Mouse (Mus musculus): Measurements from ENCODE around the gene Gm8439. TPM values are rescaled to one million over a fixed set of nuclear protein-coding genes. Genes with fewer than 3 reads are reported as not detected.

Gene Gm8439
- polyA plus RNA-seq (2015; fragmentation: Illumina TruSeq; extraction: RNeasy Lipid Tissue Mini Kit (QIAGEN cat#74804); ENCODE audit: insufficient read depth, low replicate concordance) = not detected

GRCm38 (mm10) chr4:120588445-120588844, at the start of gene Gm8439:
Gm8439 (plus strand) TSS chr4:120588745.

GRCm38 (mm10) chr4:120569486-120570437, 18.8 kb upstream of the Gm8439 start, which contains the start of gene Ctps:
Ctps (minus strand) TSS chr4:120570276.

Other genes with a start within 250 kb of the Gm8439 start
- gene Scmh1, start 183.5 kb upstream of the Gm8439 start, polyA plus RNA-seq (2015; fragmentation: Illumina TruSeq; extraction: RNeasy Lipid Tissue Mini Kit (QIAGEN cat#74804); ENCODE audit: insufficient read depth, low replicate concordance) = 17.6 TPM
- gene Slfnl1, start 56.5 kb upstream of the Gm8439 start, polyA plus RNA-seq (2015; fragmentation: Illumina TruSeq; extraction: RNeasy Lipid Tissue Mini Kit (QIAGEN cat#74804); ENCODE audit: insufficient read depth, low replicate concordance) = not detected
- 31.1 TPM for gene Ctps, start 18.5 kb upstream of the Gm8439 start, polyA plus RNA-seq (2015; fragmentation: Illumina TruSeq; extraction: RNeasy Lipid Tissue Mini Kit (QIAGEN cat#74804); ENCODE audit: insufficient read depth, low replicate concordance)
- gene Cited4, start 77.8 kb downstream of the Gm8439 start, polyA plus RNA-seq (2015; fragmentation: Illumina TruSeq; extraction: RNeasy Lipid Tissue Mini Kit (QIAGEN cat#74804); ENCODE audit: insufficient read depth, low replicate concordance) = 0.32 TPM
- gene Kcnq4, start 159.9 kb downstream of the Gm8439 start, polyA plus RNA-seq (2015; fragmentation: Illumina TruSeq; extraction: RNeasy Lipid Tissue Mini Kit (QIAGEN cat#74804); ENCODE audit: insufficient read depth, low replicate concordance) = 0.12 TPM
- 51.9 TPM for gene Nfyc, start 242.8 kb downstream of the Gm8439 start, polyA plus RNA-seq (2015; fragmentation: Illumina TruSeq; extraction: RNeasy Lipid Tissue Mini Kit (QIAGEN cat#74804); ENCODE audit: insufficient read depth, low replicate concordance)